ENCODE assay signal across 21 mouse cellular contexts in genomic region chr12:21212876-21213275, GRCm38 (mm10).
"Had no signal": no experiment of that assay in that cellular context is flagged by ENCODE, and none has a peak within 500 bp of the region (broad histone marks: within the 10 kb centered on the region; RNA-seq: fewer than 3 reads in every experiment).

No protein-coding gene starts in this region.

- DNase-seq: kidney, adult 18-20 months; kidney, adult 9 months; kidney, postnatal 14 days; kidney, postnatal 4 days; left cerebral cortex, postnatal 4 days; lung, adult 18-20 months; lung, postnatal 14 days; lung, postnatal 4 days; midbrain, embryonic 14.5 days; right cerebral cortex, adult 18-20 months; right cerebral cortex, postnatal 25 days; spleen, adult 18-20 months had no signal

- H3K4me2 ChIP-seq: limb, embryonic 12.5 days; limb, embryonic 15.5 days; liver, embryonic 11.5 days; liver, embryonic 15.5 days; midbrain, embryonic 11.5 days; neural tube, embryonic 12.5 days; neural tube, embryonic 15.5 days had no signal

- H3K27ac ChIP-seq: limb, embryonic 12.5 days; limb, embryonic 15.5 days; liver, embryonic 15.5 days; neural tube, embryonic 12.5 days; neural tube, embryonic 15.5 days had no signal

- H3K4me1 ChIP-seq: limb, embryonic 12.5 days; limb, embryonic 15.5 days; neural tube, embryonic 12.5 days; neural tube, embryonic 15.5 days had no signal

- H3K27me3 ChIP-seq: limb, embryonic 12.5 days; limb, embryonic 15.5 days; liver, embryonic 15.5 days; neural tube, embryonic 12.5 days; neural tube, embryonic 15.5 days had no signal

- H3K9me3 ChIP-seq: limb, embryonic 12.5 days; limb, embryonic 15.5 days; liver, embryonic 15.5 days; neural tube, embryonic 12.5 days; neural tube, embryonic 15.5 days had no signal

- H3K9ac ChIP-seq: limb, embryonic 12.5 days; limb, embryonic 15.5 days; liver, embryonic 15.5 days; neural tube, embryonic 12.5 days; neural tube, embryonic 15.5 days had no signal

- H3K4me3 ChIP-seq: limb, embryonic 12.5 days; limb, embryonic 15.5 days; liver, embryonic 15.5 days; neural tube, embryonic 12.5 days; neural tube, embryonic 15.5 days had no signal

- ATAC-seq: inflammation-experienced regulatory T-cells, adult 6 months; intestine, embryonic 16.5 days had no signal
